Mouse (Mus musculus) forebrain, embryonic 14.5 days (tissue): ENCODE results near the gene Cers6. TPM values are rescaled to one million over a fixed set of nuclear protein-coding genes. Genes with fewer than 3 reads are reported as not detected.

ENCODE experiments used
- ATAC-seq: fragments of 200-750 bp; cut with Nextera tagmentation; 2 replicates; pipeline ENCODE4 v1.8.0; 2017; ENCODE audit warnings: mild to moderate bottlenecking, moderate library complexity
- DNase-seq: peaks from one replicate; pipeline ENCODE4 v3.0.0-alpha.2; 2015; ENCODE audit warnings: low spot score
- H3K27ac ChIP-seq: fragments of 300-500 bp; sonication (generic); 2 replicates; pipeline ENCODE4 v1.5.1; 2014; ENCODE audit warnings: low read depth, mild to moderate bottlenecking, control low read depth, low read length, moderate library complexity
- H3K27me3 ChIP-seq: fragments of 300-500 bp; sonication (generic); replicated peaks from 2 replicates; pipeline ENCODE4 v1.6.1; 2014; ENCODE audit warnings: low read length, control low read depth, mixed read lengths; ENCODE audit not compliant: control insufficient read depth, insufficient read depth
- H3K36me3 ChIP-seq: fragments of 300-500 bp; sonication (generic); 2 replicates; pipeline ENCODE4 v1.6.1; 2014; ENCODE audit warnings: low read length, control low read depth; ENCODE audit not compliant: control insufficient read depth, insufficient read depth
- H3K4me1 ChIP-seq: fragments of 300-500 bp; sonication (generic); 2 replicates; pipeline ENCODE4 v1.6.1; 2014; ENCODE audit warnings: antibody characterized with exemption, low read length, control low read depth; ENCODE audit not compliant: control insufficient read depth, insufficient read depth
- H3K4me2 ChIP-seq: fragments of 300-500 bp; sonication (generic); 2 replicates; pipeline ENCODE4 v1.6.1; 2014; ENCODE audit warnings: mild to moderate bottlenecking, control low read depth, low read length
- H3K4me3 ChIP-seq: fragments of 300-500 bp; sonication (generic); 2 replicates; pipeline ENCODE4 v1.5.1; 2014; ENCODE audit warnings: low read depth, low read length, control low read depth
- H3K9ac ChIP-seq: fragments of 300-500 bp; sonication (generic); 2 replicates; pipeline ENCODE4 v1.6.1; 2014; ENCODE audit warnings: mild to moderate bottlenecking, low read length, control low read depth, moderate library complexity
- H3K9me3 ChIP-seq: fragments of 300-500 bp; sonication (generic); replicated peaks from 2 replicates; pipeline ENCODE4 v1.6.1; 2016; ENCODE audit warnings: low read length, control low read depth, mixed read lengths; ENCODE audit not compliant: control insufficient read depth
- WGBS: fragments of 180-500 bp; shearing (Covaris S2); extraction: QIAGEN DNeasy Blood & Tissue Kit; methylation state at CpG from one replicate; pipeline ENCODE4 v1.1.7; 2014; 5-methylcytosine and 5-hydroxymethylcytosine counted together
- polyA plus RNA-seq: library from polyadenylated mRNA; unstranded; fragments of >200 nt; fragmentation: Nextera tagmentation; extraction: Ambion mirVana; gene quantifications from 2 replicates; pipeline ENCODE4 v1.2.1, GENCODE M21; 2014

The Cers6 gene
- polyA plus RNA-seq, 1 experiment from 2014 or later, result 57.3 TPM

DNA sequence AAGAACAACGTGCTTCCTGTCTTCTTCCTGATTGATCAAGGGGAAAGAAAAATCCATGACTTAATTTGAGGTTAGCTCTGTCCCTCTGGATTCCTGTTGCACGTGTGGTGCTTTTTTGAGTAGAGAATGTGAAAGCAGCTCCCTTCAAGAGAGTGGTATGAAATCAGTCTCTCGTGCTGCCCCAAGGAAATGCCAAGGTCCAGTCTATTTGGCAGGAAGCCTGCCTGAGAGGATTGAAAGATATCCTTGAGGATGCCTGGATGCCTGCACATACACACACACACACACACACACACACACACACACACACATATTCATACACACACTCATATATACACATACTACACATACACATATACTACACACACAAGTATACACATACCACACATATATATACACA is 287.4 kb downstream of the Cers6 start:
- DNase-seq (no peak), ATAC-seq (no peak)
- no peaks in the 10 kb centered on the region for H3K9me3 ChIP-seq
- no peaks in the 10 kb centered on the region for H3K4me1 ChIP-seq
- WGBS, result 75% methylated on average over 3 of the region's 3 CpGs
- no peak overlapping the region for H3K27ac ChIP-seq
- H3K27me3 ChIP-seq, result no peaks in the 10 kb centered on the region
- no peaks in the 10 kb centered on the region for H3K36me3 ChIP-seq
- H3K4me2 ChIP-seq, result no peak overlapping the region
- H3K4me3 ChIP-seq, result no peak overlapping the region
- no peak overlapping the region for H3K9ac ChIP-seq

DNA sequence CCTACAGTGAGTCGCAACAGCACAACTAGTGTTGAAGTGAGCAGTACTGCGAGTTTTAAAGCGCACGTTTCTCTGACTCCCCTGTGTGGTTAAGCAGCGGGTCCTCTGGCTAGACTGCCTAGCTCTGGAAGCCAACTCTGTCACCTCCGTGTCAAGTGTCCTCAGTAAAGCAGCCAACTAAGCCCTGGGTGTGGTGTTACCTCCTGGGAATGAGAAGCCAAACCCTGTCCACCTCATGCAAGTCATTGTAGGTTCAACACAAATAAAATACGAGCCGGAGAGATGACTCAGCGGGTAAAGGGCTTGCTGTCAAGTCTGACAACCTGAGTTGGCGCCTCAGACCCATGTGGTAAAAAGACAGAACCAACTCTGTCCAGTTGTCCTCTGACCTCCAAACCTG is 287.9 kb downstream of the Cers6 start:
- 93% methylated on average over 10 of the region's 10 CpGs for WGBS
- Histone ChIP-seq H3K9ac (no peak overlapping the region), H3K4me2 (no peak overlapping the region), H3K4me1 (no peaks in the 10 kb centered on the region), H3K36me3 (no peaks in the 10 kb centered on the region), H3K27me3 (no peaks in the 10 kb centered on the region), H3K9me3 (no peaks in the 10 kb centered on the region), H3K27ac (no peak overlapping the region), H3K4me3 (no peak overlapping the region)
- DNase-seq (no peak), ATAC-seq (no peak)

DNA sequence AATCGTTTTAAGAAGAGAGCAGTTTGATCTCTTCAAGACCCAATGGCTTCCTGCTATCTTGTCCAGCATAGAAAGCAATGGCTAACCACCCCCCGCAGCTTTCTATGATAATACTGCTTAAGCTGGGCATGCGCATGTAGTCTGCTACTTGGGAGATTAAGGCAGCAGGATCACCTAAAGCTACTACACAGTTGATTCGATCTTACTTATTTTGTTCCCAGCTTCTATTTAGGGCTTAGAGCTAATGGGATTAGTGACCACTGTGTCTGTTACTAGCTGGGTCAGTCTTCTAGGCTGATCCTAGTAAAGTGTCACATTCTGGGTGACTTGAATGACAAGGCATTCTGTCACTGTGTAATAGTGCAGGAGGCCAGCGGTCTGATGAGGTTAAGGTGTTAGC is 289.6 kb downstream of the Cers6 start:
- Histone ChIP-seq H3K4me3 (no peak overlapping the region), H3K9ac (no peak overlapping the region), H3K4me1 (no peaks in the 10 kb centered on the region), H3K4me2 (no peak overlapping the region), H3K27me3 (no peaks in the 10 kb centered on the region), H3K27ac (no peak overlapping the region), H3K9me3 (no peaks in the 10 kb centered on the region), H3K36me3 (no peaks in the 10 kb centered on the region)
- DNase-seq (no peak), ATAC-seq (no peak)
- WGBS, result 38% methylated on average over 5 of the region's 5 CpGs

DNA sequence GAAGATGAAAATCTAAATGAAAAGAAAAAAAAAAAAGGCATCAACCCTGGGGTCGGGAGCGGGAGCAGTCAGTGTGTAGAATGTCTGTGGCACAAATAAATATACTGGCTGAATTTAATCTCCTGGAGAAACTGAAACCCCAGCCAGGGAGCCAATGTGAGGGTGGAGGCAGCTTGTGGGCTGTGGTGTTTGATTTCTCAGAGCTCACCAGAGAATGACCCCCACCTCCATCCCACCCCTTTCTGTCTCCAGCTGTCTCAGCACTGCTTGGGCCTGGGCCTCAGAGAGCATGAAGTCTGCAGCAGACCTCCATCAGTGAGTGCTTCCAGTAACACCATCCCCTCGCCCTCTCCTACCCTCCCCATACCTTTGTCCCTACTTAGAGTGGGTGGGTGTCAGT is 294.6 kb downstream of the Cers6 start:
- ATAC-seq (no peak), DNase-seq (no peak)
- H3K9me3 ChIP-seq, result no peaks in the 10 kb centered on the region
- H3K27ac ChIP-seq, result no peak overlapping the region
- H3K4me3 ChIP-seq, result no peak overlapping the region
- H3K36me3 ChIP-seq, result no peaks in the 10 kb centered on the region
- no peak overlapping the region for H3K9ac ChIP-seq
- no peaks in the 10 kb centered on the region for H3K4me1 ChIP-seq
- H3K27me3 ChIP-seq, result no peaks in the 10 kb centered on the region
- WGBS, result 78% methylated on average over 3 of the region's 3 CpGs
- H3K4me2 ChIP-seq, result no peak overlapping the region

DNA sequence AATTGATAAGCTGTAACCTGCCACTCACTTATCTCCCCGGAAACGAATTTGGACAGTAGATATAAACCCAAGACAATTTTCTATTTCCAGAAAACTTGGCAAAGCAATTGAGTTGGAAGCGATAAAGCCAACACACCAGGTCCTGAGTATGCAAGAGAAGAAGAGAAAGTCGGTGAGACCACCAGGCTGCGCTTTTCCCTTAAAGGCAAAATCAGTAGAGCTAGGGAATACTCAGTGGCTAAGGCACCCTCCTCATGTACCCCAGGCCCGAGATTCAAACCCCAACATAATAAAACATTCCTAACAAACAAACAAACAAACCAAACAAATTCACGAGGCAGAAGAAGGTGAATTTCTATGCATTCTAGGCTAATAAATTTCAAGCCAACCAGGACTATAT is 295.0 kb downstream of the Cers6 start:
- 73% methylated on average over 7 of the region's 7 CpGs for WGBS
- no peak overlapping the region for H3K9ac ChIP-seq
- H3K4me2 ChIP-seq, result no peak overlapping the region
- H3K4me1 ChIP-seq, result no peaks in the 10 kb centered on the region
- no peak overlapping the region for H3K4me3 ChIP-seq
- DNase-seq (no peak), ATAC-seq (no peak)
- H3K36me3 ChIP-seq, result no peaks in the 10 kb centered on the region
- H3K27ac ChIP-seq, result no peak overlapping the region
- no peaks in the 10 kb centered on the region for H3K9me3 ChIP-seq
- no peaks in the 10 kb centered on the region for H3K27me3 ChIP-seq

DNA sequence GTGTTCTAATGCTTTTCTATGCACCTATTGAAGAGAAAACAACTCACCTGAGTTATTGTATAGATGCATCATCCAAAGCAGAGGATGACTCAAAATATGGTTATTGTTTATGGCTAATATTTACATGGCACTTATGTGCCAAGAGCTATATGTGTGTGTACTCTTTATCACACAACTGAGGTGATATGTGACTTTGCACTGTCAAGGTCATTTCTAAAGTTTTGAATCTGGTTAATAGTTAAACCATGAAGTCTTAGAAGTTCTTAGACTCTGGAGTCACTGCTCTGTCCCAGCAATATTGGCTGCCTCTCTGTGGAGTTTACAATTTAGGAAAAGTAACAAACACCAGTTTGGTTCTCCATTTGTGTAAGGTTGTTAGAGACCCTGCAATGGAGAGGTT is 297.7 kb downstream of the Cers6 start:
- no peaks in the 10 kb centered on the region for H3K9me3 ChIP-seq
- no peaks in the 10 kb centered on the region for H3K4me1 ChIP-seq
- no peak overlapping the region for H3K9ac ChIP-seq
- H3K4me3 ChIP-seq, result no peak overlapping the region
- no peak for ATAC-seq
- DNase-seq, result no peak
- H3K27ac ChIP-seq, result no peak overlapping the region
- H3K27me3 ChIP-seq, result no peaks in the 10 kb centered on the region
- no peak overlapping the region for H3K4me2 ChIP-seq
- no peaks in the 10 kb centered on the region for H3K36me3 ChIP-seq

Other genes with a start within 250 kb of the Cers6 start
- not detected in 2 replicates for gene 4932414N04Rik, start 205.0 kb upstream of the Cers6 start, polyA plus RNA-seq